Mouse (Mus musculus) gonadal fat pad, adult 2 months (tissue): ENCODE measurements around the gene Tnfsfm13. TPM values are rescaled to one million over a fixed set of nuclear protein-coding genes. Genes with fewer than 3 reads are reported as not detected.
"Not testable (repeated sequence)": the region's sequence is repeated elsewhere in the genome, so short reads cannot be mapped to it uniquely, and the experiment has no call there.

Experiments
- DNase-seq: peaks from one replicate; pipeline ENCODE4 v3.0.0-alpha.2; 2012; ENCODE audit warnings: low read depth
- polyA plus RNA-seq: library from polyadenylated mRNA; depleted of rRNA; stranded (reverse); fragments of >200 nt; gene quantifications from 2 replicates; pipeline ENCODE4 v1.2.3, GENCODE M21; 2012; rRNA removed

Tnfsfm13 gene
- polyA plus RNA-seq = 4.2 and 4.9 TPM in 2 replicates

GRCm38 (mm10) chr11:69695361-69696181 is at the start of gene Tnfsfm13, which contains the start of gene Tnfsf12:
Gene Tnfsfm13, minus strand, starts transcription at chr11:69696098.
Gene Tnfsf12, minus strand, starts transcription at chr11:69695849.
- DNase-seq = no peak

GRCm38 (mm10) chr11:69731408-69731807 is 35.5 kb upstream of the Tnfsfm13 start:
- DNase-seq = not testable (repeated sequence)

- no peak for DNase-seq
These were observed 33.2 kb upstream of the Tnfsfm13 start for GRCm38 (mm10) chr11:69729063-69729462.

GRCm38 (mm10) chr11:69725951-69726350 is 30.1 kb upstream of the Tnfsfm13 start:
- DNase-seq = no peak

GRCm38 (mm10) chr11:69723074-69723473 is 27.2 kb upstream of the Tnfsfm13 start:
- DNase-seq = no peak

- DNase-seq = peak; percentile 45
These were observed 25.0 kb upstream of the Tnfsfm13 start for GRCm38 (mm10) chr11:69720852-69721251.

- DNase-seq = no peak
These were observed 23.5 kb upstream of the Tnfsfm13 start for GRCm38 (mm10) chr11:69719423-69719822.

- DNase-seq = no peak
These were observed 22.8 kb upstream of the Tnfsfm13 start for GRCm38 (mm10) chr11:69718661-69719060.

GRCm38 (mm10) chr11:69716953-69717352 is 21.1 kb upstream of the Tnfsfm13 start:
- DNase-seq = no peak

GRCm38 (mm10) chr11:69715929-69716328 is 20.0 kb upstream of the Tnfsfm13 start:
- DNase-seq = peak; percentile 75

- DNase-seq = no peak
These were observed 19.6 kb upstream of the Tnfsfm13 start for GRCm38 (mm10) chr11:69715482-69715881.

- no peak for DNase-seq
These were observed 18.9 kb upstream of the Tnfsfm13 start for GRCm38 (mm10) chr11:69714636-69715329.

GRCm38 (mm10) chr11:69712954-69713672 is 17.2 kb upstream of the Tnfsfm13 start:
- DNase-seq = no peak

GRCm38 (mm10) chr11:69711082-69711481 is 15.2 kb upstream of the Tnfsfm13 start:
- DNase-seq = no peak

GRCm38 (mm10) chr11:69710470-69710869 is 14.6 kb upstream of the Tnfsfm13 start:
- DNase-seq = no peak

- no peak for DNase-seq
These were observed 13.9 kb upstream of the Tnfsfm13 start for GRCm38 (mm10) chr11:69709554-69710446.

- no peak for DNase-seq
These were observed 12.8 kb upstream of the Tnfsfm13 start for GRCm38 (mm10) chr11:69708614-69709265.

- no peak for DNase-seq
These were observed 12.0 kb upstream of the Tnfsfm13 start for GRCm38 (mm10) chr11:69707873-69708381.

GRCm38 (mm10) chr11:69707480-69707847 is 11.6 kb upstream of the Tnfsfm13 start:
- DNase-seq = no peak

- DNase-seq = no peak
These were observed 11.0 kb upstream of the Tnfsfm13 start for GRCm38 (mm10) chr11:69706775-69707479.
